Mouse (Mus musculus): ENCODE results near the gene Kcng1. TPM values are rescaled to one million over a fixed set of nuclear protein-coding genes. Genes with fewer than 3 reads are reported as not detected.

Gene Kcng1
- total RNA-seq, 2 experiments from 2014 or later, result 0.42 to 2.4 TPM

DNA sequence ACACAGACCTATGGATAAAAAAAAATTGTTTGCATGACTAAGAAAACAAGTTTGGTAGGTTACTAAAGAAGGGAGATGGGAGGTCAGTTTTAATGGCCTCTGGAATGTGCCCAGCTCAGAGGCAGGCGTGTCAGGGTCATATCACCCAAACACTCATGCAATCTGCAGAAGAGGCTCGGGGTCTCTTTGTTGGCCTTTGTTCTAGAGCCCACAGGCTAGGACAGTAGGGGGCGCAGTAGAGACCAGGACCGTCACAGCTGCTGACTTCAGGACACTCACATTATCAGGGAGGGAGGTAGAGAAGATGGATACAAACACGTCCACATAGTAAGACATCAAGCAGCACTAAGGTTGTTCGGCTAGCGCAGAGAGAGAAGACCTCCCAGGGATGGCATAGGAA, 13.5 kb downstream of the Kcng1 start:
- ATAC-seq (replicated peaks; ENCODE audit: poor library complexity), result 0 out of 2 replicates have a peak, but pooled peaks have one; percentile 34

DNA sequence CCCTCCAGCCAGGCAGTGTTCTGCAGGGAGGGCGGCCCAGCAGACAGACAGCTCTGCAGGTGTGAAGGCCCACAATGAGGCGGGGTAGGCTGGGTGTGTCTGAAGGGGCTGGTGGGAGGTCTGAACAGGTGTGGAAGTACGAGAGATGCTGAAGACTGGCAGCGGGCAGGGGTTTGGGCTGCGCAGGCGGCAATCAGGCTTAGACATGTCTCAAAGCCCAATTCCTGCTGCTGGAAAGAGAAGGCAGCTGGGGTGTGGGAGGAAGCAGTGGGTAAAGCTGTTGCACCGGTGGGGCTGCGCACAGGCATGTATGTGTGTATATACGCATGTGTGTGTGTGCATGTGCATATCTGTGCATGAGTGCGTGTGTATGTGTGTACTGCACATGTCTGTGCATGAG, 20.6 kb downstream of the Kcng1 start:
- no peak for ATAC-seq (replicated peaks; ENCODE audit: poor library complexity)

DNA sequence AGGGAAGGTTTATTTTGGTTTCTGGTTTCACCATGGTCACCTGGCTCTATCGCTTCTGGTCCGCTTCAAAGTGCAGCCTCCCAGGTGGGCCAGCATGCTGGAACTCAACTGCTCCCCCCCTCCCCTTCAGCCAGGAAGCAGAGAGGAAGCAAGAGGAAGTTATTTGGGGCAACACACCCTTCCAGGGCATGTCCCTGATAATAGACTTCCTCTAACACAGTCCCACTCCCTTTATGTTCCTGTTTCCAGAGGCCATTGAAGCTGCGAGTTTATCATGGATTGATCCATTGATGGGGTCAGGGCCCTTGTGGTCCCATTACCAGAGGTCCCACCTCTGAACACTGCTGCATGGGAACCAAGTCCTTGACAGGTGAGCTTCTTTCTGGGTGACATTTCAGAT, 21.4 kb downstream of the Kcng1 start:
- peak; percentile 57 for ATAC-seq (replicated peaks; ENCODE audit: poor library complexity)

DNA sequence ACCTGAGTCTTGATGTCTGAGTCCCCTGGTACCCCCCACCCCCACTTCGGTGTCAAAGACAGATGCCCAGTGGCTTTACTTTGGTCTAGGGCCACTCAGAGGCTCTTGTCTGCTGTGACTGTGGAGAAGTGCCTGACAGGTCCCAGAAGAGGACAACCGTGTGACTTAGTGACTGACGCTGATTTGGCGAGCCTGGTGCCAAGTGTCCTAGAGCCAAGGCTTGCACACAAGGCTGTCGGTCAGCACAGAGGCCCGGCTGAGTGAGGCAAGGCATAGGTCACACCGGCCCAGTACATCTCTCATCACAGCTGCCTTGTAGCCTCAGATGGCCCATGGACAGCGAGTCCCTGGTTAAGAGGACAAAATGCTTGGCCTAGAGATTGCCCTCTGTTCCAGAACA, 22.5 kb downstream of the Kcng1 start:
- ATAC-seq (replicated peaks; ENCODE audit: poor library complexity), result no peak

DNA sequence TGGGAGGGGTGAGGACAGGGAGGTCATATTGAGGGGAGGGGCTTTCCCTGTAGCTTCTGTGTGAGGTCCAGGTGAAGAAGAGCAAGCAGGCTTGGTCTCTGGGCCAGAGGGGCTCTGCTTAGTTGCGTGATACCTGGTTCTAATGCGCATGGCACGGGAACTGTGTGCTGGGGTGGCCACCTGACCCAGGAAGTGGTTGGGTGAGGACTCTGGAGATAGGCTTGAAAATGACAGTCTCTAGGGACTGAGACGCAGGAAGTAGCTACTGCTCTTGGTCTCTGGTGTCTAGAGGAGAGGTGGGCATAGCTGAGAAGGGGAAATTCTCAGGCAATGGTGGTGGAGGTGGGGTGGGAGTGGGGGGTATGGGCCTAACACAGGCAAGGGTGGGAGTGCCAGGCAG, 24.3 kb downstream of the Kcng1 start:
- ATAC-seq (replicated peaks; ENCODE audit: poor library complexity), result no peak

DNA sequence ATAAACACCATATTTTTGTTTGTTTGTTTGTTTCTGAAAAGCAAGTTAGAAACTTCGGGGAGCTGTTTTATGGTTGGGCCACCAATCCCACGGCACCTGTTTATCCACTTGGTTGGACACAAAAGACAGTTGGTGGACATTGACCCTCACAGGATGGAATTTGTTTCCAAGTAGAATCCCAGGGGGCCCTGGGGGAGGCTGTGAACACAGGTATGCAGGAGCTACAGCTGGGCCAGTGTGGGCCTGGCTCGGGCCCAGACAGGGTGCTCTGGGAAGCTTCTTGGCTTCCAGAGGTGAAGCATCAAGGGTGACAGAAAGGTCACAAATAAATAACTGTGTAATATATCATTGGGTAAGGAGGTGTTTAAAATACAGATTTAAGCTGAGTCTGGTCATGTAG, 25.0 kb downstream of the Kcng1 start:
- ATAC-seq (replicated peaks; ENCODE audit: poor library complexity), result no peak

DNA sequence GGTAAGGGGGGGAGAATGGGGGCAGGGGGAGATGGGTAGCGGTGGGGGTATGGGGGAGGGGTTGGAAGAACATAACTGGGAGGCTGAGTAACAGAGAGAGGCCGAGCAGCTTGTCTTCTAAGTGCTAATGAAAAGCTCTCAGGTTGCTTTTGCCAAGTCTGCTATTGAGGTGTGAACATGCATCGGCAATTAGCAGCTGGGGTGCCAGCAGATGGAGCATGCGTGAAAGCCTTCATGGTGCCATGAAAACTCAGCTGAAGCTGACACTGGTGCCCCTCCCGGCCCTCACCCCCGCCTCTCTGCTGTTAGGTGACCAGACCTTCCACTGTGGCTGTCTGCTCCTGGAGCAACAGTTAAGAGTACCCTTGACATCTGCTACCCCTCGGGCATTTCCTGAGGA, 27.7 kb downstream of the Kcng1 start:
- no peak for ATAC-seq (replicated peaks; ENCODE audit: poor library complexity)

DNA sequence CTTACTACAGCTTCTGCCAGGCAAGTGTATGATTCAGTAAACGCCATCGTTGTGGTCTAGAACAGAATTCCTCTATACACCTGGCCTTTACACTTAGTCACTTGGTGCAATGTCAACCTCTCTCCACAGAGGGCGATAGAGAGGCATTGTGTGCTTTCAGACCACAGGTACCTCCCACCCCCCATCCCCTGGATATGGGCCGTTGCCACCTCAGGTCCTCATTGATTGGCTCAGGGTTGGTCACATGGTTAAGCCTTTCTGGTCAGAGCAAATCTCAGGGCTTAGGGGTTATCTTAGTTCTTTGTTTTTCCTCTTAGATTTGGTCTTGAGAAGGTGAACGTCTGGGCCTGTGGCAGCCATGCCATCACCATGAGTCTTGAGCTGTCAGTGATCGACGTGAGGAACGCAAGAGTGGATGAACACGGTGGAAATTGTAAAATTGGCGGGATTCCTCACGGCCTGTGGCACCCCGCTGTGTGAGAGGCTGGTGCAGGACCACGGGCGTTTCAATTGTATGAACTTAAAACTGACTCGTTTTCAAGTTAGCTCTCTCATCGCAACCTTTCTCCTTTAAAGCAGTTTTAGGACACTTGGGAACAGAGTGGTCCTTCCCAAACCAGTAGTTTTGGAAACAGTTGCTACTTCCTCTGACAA, 28.8 kb downstream of the Kcng1 start:
- peak; percentile 58 for ATAC-seq (replicated peaks; ENCODE audit: poor library complexity)

DNA sequence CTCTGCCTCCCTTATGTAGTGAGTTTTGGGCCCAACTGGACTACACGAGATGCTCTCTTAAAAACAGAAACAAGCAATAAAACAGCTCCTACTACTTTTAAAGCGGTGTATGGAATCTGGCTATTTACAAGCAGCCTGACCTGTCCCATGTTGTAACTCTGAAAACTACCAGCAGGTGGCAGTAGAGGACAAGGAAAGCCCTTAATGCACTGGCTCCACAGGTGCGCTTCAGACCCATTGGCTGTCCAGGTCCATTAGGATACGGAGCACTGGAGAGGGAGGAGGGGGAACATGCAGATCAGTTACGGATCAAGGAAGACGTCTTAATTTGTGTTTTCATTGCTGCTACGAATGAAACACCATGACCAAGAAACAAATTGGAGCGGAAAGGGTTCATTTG, 31.3 kb downstream of the Kcng1 start:
- peak; percentile 81 for ATAC-seq (replicated peaks; ENCODE audit: poor library complexity)

DNA sequence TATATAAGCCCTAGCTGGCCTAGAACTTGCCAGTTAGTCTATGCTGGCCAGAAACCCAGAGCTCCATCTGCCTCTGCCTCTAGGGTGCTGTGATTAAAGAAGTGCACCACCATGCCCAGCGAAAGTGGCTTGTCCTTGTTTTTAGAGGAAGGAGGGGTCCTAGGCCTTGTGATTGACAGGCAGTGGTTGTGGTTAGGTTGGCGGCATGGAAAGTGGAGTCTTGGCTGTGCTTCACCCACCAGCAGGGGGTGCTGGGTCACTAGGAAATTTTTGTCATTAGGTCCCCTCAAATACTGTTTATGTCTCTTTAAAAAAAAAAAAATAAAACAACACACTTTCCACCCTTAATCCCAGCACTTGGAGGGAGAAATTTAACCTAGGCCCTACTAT, 32.7 kb downstream of the Kcng1 start:
- ATAC-seq (replicated peaks; ENCODE audit: poor library complexity), result peak; percentile 93

DNA sequence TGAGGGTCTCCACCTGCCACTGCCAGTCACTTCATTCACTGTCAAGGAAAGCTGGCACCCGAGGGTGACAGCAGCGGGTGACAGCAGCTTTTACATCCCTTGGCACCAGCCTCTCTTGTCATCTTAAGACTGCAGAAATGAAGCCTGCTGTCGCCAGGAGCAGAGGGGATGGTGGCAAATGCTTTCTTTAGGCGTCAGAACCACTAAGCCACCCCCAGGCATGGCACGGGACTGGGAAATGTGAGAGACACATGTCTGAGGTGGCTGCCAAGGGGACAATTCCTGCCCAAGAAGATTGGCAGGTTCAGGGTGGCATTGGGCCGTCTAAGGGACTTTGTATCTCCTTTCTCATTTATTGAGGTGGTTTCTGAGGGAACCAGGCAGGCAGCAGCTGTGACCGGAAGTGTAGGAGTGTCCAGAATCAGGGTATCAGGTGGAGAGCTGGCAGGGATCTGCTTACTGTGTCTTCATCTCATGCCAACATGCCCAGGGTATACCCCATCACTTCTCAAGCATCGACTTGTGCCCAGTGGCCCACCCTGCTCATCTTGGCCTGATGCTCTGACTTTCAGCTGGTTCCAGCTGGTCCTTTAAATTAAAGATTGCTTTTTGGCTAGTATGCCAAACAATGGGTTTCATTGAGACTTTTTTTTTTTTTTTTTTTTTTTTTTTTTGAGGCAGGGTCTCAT, 33.2 kb downstream of the Kcng1 start:
- ATAC-seq (replicated peaks; ENCODE audit: poor library complexity), result no peak

DNA sequence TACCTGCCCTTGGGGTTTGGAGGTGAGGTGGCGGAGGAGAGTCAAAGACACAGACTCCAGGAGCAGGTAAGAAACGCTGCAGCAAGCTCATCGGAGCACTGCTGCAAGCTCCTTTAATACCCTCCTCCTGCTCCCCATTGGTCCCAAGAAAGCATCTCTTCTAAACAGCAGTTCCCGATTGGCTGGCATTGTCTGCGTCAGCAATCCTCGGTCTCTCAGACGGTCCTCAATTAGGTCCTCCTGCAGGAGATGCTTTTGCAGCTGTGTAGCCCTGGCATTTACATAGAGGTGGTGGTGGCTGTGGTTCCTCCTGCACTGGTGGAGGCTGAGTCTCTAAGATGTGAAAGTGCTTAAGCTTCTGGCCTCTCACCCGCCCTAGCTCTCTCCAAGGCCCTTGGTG, 36.0 kb downstream of the Kcng1 start:
- ATAC-seq (replicated peaks; ENCODE audit: poor library complexity), result no peak

DNA sequence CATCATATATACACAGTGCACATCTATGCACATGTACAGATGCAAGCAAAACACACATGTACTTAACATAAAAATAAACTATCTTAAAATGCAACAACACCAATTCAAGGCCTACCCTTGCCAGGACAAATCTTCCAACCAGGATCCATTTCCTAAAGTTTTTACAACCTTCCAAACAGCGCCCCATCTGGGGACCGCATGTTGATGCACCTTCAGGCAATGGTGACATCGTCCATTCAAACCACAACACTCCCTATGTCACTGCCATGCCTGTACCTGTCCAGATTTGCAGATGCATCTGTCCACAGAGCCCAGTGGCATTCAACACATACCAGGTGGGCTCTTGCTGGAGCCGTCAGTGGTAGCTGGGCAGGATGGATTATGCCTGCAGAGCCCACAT, 38.3 kb downstream of the Kcng1 start:
- ATAC-seq (replicated peaks; ENCODE audit: poor library complexity), result no peak

DNA sequence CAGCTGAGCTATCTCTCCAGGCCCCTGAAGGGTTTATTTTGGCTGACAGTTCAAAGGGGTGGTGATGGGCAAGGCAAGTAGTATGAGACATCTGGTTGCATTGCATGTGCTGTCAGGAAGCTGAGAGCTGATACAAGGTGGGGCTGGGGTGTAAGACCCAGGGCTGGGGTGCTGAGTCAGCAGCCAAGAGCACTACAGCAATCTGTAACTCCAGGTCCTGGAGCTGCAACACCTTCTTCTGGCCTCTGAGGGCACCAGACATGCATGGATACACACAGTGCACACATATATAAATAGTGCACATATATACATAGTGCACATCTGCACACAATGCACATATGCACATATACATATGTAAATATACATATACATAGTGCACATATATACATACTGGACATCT, 38.7 kb downstream of the Kcng1 start:
- peak; percentile 37; the same call in 1 of the 2 replicates for ATAC-seq (replicated peaks; ENCODE audit: poor library complexity)

DNA sequence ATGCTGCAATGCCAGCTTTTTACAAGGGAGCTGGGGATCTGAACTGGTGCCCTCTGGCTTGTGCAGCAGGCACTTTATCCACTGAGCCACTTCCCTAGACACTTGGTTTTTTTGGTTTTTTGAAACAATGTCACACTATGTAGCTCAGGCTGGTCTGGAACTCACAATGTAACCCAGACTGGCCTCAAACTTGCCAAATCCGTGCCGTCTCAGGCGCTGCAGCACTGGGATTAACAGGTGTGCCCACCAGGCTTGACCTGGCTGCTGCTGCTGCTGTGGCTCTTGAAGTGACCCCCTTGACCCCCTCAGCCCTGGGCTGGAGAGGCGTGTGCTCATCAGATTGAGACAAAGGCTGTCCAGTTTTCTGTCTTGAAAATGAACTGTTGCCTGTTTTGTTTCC, 43.2 kb downstream of the Kcng1 start:
- ATAC-seq (replicated peaks; ENCODE audit: poor library complexity), result no peak

DNA sequence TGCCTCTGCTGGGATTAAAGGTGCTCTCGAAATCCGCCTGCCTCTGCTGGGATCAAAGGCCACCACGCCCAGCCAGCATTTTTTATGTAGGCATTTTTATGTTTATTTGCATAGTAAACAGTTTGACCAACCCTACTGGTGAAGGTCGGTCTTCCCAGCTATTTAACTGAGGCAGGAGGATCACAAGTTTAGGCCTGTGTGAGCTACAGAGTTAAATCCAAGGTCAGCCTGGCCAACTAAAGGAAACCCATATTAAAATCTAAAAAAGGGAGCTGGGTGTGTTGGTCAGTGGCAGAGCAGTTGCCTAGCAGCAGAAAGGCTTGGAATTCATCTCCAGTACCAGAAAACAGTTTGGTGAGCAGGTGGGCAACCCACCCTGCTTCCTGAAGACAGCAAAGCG, 48.2 kb downstream of the Kcng1 start:
- no peak for ATAC-seq (replicated peaks; ENCODE audit: poor library complexity)

DNA sequence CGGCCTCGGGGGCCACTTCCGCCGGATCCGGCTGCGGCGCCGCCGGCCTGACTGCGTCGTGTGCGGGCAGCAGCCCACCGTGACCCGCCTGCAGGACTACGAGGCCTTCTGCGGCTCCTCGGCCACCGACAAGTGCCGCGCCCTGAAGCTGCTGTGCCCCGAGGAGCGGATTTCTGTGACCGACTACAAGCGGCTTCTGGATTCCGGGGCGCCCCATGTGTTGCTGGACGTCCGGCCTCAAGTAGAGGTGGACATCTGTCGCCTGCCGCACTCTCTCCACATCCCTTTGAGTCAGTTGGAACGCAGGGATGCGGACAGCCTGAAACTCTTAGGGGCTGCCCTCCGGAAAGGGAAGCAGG, 50.1 kb downstream of the Kcng1 start:
- no peak for ATAC-seq (replicated peaks; ENCODE audit: poor library complexity)

DNA sequence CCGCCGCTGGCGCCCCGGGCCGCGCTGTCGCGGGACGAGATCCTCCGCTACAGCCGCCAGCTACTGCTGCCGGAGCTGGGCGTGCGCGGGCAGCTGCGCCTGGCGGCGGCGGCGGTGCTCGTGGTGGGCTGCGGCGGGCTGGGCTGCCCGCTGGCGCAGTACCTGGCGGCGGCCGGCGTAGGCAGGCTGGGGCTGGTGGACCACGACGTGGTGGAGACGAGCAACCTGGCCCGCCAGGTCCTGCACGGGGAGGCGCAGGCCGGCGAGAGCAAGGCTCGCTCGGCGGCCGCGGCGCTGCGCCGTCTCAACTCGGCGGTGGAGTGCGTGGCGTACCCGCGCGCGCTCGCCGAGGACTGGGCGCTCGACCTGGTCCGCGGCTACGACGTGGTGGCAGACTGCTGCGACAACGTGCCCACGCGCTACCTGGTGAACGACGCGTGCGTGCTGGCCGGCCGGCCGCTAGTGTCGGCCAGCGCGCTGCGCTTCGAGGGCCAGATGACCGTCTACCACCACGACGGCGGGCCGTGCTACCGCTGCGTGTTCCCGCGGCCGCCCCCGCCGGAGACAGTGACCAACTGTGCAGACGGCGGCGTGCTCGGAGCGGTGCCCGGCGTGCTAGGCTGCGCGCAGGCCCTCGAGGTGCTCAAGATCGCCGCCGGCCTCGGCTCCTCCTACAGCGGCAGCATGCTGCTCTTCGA, 50.6 kb downstream of the Kcng1 start:
- ATAC-seq (replicated peaks; ENCODE audit: poor library complexity), result peak; percentile 21

DNA sequence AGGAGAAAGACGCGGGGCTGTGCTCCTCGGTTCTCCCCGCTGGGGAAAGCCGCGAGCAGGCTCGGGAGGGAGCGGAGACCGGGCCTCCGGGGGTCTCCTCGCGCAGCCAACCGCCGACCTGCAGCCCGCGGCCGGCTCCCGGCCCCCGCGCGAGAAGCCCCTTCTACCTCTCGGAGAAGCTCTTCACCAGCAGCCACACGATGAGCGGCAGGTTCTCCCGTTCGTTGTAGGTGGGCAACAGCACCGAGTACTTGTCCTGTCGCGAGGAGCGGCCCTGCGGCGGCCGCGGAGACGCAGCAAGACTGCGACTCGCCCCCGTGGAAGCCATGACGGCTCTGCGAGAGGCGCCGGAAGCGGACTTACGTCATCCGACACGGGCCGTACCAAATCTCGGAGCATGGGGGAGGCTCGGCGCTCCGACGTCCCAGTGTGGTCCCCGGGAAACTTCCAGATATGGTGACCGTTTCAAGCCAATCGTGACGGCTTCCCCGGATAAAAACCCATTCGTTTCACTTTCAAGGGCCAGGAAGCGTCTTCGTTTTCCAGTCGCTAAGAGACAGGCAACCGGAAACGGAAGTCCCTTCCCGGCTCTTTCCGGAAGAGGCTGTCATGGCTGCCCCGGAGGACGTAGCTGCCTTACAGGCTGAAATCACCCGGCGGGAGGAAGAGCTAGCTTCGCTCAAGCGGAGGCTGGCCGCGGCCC, 51.4 kb downstream of the Kcng1 start, which contains the start of the genes Gm20716, Dpm1 and Mocs3:
Gm20716 (minus strand) TSS at position 339 of the 703 bp plus-strand sequence.
Dpm1 (minus strand) TSS at position 566 of the 703 bp plus-strand sequence.
Mocs3 (plus strand) TSS at position 597 of the 703 bp plus-strand sequence.
- ATAC-seq (replicated peaks; ENCODE audit: poor library complexity), result peak; percentile 83

DNA sequence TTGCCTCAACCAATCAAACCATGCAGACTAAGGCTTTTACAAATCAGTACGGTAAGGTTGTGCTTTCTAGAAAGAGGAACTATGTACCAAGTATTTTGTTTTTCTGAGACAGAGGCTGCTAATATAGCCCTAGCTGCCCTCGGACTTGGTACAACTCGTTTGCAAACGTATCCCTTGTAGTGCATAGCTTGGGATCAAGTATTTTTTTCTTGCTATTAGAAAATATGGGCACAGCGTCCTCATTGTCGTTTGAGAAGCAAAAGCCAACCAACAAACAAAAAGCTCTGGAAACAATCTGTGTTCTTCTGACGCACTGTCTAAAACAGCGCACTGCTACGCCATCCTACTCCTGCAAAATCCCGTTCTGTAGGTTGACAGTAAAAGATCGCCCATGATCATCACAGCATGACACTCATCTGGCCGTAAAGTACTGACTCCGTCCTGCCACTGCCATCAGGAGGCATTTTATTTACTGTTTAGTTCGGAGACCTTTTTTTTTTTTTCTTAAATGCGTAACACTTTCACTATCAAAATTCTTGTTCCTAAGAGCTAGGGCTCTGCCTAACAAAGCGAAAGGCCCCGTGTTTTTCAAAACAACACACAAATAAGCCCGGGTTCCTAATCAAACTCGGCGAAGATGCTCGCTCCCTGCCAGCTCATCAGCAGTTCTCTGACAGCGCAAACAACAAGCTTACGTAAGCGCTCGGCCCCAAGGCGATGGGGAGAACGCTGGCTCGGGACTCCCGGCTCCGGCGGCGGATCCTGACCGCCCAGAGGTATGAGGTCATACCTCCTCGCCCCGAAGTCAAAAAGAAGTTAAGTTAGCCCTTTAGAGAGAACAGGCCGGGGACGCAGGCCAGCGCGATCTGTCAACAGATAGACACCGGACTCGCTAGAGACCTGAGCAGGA, 52.2 kb downstream of the Kcng1 start:
- peak; percentile 49 for ATAC-seq (replicated peaks; ENCODE audit: poor library complexity)
